Mouse (Mus musculus) forebrain, embryonic 13.5 days (tissue): ENCODE results near the gene Aqp1. TPM values are rescaled to one million over a fixed set of nuclear protein-coding genes. Genes with fewer than 3 reads are reported as not detected.
A peak's percentile ranks its signal among the peaks of the same experiment; 100 is the strongest.

Experiments
- ATAC-seq: fragments of 200-750 bp; cut with Nextera tagmentation; 2 replicates; pipeline ENCODE4 v1.8.0; 2017
- H3K27ac ChIP-seq: fragments of 300-500 bp; sonication (generic); 2 replicates; pipeline ENCODE4 v1.5.1; 2015; ENCODE audit warnings: inconsistent platforms, mild to moderate bottlenecking, moderate library complexity
- H3K27me3 ChIP-seq: fragments of 300-500 bp; sonication (generic); 2 replicates; pipeline ENCODE4 v1.6.1; 2015; ENCODE audit warnings: mild to moderate bottlenecking, inconsistent platforms
- H3K36me3 ChIP-seq: fragments of 300-500 bp; sonication (generic); 2 replicates; pipeline ENCODE4 v1.6.1; 2015; ENCODE audit warnings: mild to moderate bottlenecking, inconsistent platforms; ENCODE audit not compliant: poor library complexity, severe bottlenecking
- H3K4me1 ChIP-seq: fragments of 300-500 bp; sonication (generic); 2 replicates; pipeline ENCODE4 v1.6.1; 2015; ENCODE audit warnings: inconsistent platforms
- H3K4me2 ChIP-seq: fragments of 300-500 bp; sonication (generic); 2 replicates; pipeline ENCODE4 v1.6.1; 2015; ENCODE audit warnings: inconsistent platforms, mild to moderate bottlenecking, moderate library complexity
- H3K4me3 ChIP-seq: fragments of 300-500 bp; sonication (generic); 2 replicates; pipeline ENCODE4 v1.5.1; 2015; ENCODE audit warnings: mild to moderate bottlenecking, inconsistent platforms
- H3K9ac ChIP-seq: fragments of 300-500 bp; sonication (generic); 2 replicates; pipeline ENCODE4 v1.6.1; 2015; ENCODE audit warnings: mild to moderate bottlenecking, inconsistent platforms
- H3K9me3 ChIP-seq: fragments of 300-500 bp; sonication (generic); replicated peaks from 2 replicates; pipeline ENCODE4 v1.6.1; 2016; ENCODE audit warnings: inconsistent platforms
- WGBS: fragments of 180-500 bp; shearing (Covaris S2); methylation state at CpG from one replicate; pipeline ENCODE4 v1.1.7; 2015; 5-methylcytosine and 5-hydroxymethylcytosine counted together
- polyA plus RNA-seq: library from polyadenylated mRNA; unstranded; fragments of >200 nt; fragmentation: Nextera tagmentation; extraction: Ambion mirVana; gene quantifications from 2 replicates; pipeline ENCODE4 v1.2.1, GENCODE M21; 2015

The Aqp1 gene
- polyA plus RNA-seq, 1 experiment from 2014 or later, result 1.7 TPM

DNA sequence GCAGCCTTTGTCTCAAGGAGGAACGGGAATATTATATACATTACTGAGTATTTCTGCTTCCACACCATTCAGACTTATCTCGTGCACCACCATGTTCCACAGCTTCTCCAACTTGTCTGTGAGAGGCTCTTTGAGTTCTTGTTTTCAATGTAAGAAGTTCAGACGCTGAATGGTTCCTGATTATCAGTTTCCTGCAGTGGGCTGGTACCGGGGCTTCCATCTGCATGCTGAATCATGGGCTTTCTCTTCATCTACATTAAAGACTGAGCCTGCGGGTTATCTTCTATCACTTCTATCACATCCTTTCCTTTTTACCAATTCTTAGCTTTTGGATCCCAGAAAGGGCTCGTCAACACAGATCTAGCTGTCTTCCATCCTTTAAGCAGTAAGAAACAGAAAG is 34.6 kb downstream of the Aqp1 start:
- no peak overlapping the region for H3K4me2 ChIP-seq
- no peaks in the 10 kb centered on the region for H3K27me3 ChIP-seq
- H3K4me1 ChIP-seq, result no peaks in the 10 kb centered on the region
- no peak overlapping the region for H3K27ac ChIP-seq
- WGBS, result 87% methylated on average over 6 of the region's 6 CpGs
- H3K9me3 ChIP-seq, result no peaks in the 10 kb centered on the region
- no peak overlapping the region for H3K4me3 ChIP-seq
- no peak for ATAC-seq
- no peak overlapping the region for H3K9ac ChIP-seq
- H3K36me3 ChIP-seq, result no peaks in the 10 kb centered on the region

DNA sequence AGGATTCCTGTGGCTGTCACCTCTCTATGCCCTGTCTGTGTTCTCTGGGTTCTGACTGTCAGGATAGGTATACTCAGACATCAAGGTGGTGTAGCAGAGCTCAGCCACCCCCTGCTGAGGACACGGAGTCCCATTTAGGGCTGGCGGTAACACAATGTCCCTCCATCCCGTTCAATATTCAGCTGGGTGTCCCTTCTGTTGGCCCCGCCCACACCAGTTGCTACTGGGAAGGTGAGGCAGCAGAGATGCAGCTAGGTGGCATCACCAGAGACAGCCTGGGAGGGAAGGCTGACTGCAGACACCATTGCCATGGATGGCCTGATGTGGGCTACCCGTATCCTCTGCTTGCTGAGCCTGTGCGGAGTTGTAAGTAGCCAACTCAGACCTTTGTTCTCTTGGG is 39.8 kb downstream of the Aqp1 start, which contains the start of gene Ghrhr:
Gene Ghrhr, plus strand, starts transcription at position 220 of the 400 bp plus-strand sequence.
- WGBS, result 77% methylated on average over 6 of the region's 6 CpGs
- no peaks in the 10 kb centered on the region for H3K9me3 ChIP-seq
- no peak within 1 kb of the TSS for H3K27ac ChIP-seq
- no peak within 1 kb of the TSS for H3K4me2 ChIP-seq
- H3K9ac ChIP-seq, result no peak within 1 kb of the TSS
- no peak within 1 kb of the TSS for H3K4me3 ChIP-seq
- no peaks in the 10 kb centered on the region for H3K36me3 ChIP-seq
- H3K4me1 ChIP-seq, result no peaks in the 10 kb centered on the region
- peaks cover 5% of the 10 kb centered on the region; the same call in 1 of the 2 replicates for H3K27me3 ChIP-seq
- ATAC-seq, result no peak

DNA sequence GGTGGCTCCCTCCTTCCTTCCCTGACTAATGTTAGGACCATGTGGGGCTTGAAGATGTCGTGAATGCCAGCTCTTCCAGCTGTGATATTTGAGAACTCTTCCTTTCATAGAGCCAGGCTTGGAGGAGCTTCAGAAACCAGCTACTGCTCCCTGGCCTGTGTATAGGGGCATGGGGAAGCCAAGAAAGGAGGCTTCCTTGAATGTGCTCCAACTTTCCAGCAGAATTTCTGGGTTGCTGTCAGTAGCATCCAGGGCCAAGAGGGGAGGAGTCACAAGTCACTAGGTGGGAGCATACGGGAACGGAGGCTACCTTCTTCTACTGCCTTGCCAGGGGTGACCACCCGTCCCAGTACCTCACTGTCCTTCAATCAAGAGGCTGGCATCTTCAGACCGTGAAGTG is 40.3 kb downstream of the Aqp1 start:
- Histone ChIP-seq H3K4me2 (no peak overlapping the region), H3K9me3 (no peaks in the 10 kb centered on the region), H3K9ac (no peak overlapping the region), H3K4me3 (no peak overlapping the region), H3K27ac (no peak overlapping the region), H3K4me1 (0 out of 2 replicates have a peak, but pooled peaks cover 2% of the 10 kb centered on the region), H3K27me3 (peaks cover 5% of the 10 kb centered on the region; the same call in 1 of the 2 replicates), H3K36me3 (no peaks in the 10 kb centered on the region)
- ATAC-seq, result no peak
- WGBS, result 80% methylated on average over 5 of the region's 5 CpGs

DNA sequence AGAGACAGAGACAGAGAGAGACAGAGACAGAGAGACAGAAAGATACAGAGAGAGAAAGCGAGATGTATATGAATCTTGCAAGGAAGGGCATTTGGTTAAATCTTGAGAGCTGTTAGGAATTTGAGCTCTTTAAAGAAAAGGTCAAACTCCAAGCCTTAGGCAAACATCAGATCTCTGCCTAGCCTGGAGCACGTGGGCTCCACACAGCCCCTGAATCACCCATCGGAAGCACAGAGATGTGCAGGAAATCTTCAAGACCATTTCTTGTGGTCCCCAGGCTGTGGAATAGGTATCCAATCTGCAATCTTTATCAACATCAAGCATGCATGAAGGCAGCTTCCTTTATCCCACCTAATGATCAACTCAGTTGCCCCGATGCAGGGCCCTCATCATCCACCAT is 41.2 kb downstream of the Aqp1 start:
- no peaks in the 10 kb centered on the region for H3K9me3 ChIP-seq
- WGBS, result 94% methylated on average over 4 of the region's 4 CpGs
- H3K27ac ChIP-seq, result no peak overlapping the region

DNA sequence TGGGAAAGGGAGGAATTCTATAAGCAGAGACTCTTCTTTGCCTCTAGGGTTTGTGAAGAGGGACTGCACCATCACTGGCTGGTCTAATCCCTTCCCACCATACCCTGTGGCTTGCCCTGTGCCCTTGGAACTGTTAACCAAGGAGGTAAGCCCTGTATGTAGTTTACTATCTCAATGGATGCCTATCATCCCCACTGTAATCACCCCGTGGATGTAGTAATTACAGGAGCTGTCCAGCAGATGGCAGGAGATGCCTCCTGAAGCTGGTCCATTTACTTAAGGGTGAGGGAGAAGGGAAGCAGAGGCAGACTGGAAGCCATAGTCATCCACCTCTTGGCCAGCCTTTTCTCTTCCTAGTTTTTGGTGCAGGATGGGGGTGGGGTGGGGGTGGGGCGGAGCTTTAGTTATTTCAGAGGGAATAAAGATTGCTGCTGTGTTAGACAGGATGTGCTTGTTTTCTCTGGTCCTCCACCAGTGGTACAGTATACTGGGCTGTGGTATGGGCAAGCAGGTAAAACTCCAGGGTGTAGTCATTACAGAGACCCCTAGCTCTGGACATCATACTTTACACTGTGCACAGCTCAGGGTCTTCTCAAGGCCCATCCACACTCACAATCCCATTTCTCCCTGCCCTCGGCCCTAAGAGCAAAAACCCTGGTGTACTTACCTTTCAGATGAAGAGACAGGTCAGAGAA is 43.6 kb downstream of the Aqp1 start:
- H3K9ac ChIP-seq, result no peak overlapping the region
- H3K36me3 ChIP-seq, result no peaks in the 10 kb centered on the region
- ATAC-seq, result peak; percentile 74
- no peak overlapping the region for H3K27ac ChIP-seq
- WGBS, result 39% methylated on average over 3 of the region's 3 CpGs
- no peaks in the 10 kb centered on the region for H3K9me3 ChIP-seq
- no peak overlapping the region for H3K4me2 ChIP-seq
- peaks cover 12% of the 10 kb centered on the region for H3K4me1 ChIP-seq
- no peak overlapping the region for H3K4me3 ChIP-seq
- H3K27me3 ChIP-seq, result peaks cover 5% of the 10 kb centered on the region; the same call in 1 of the 2 replicates

More for the DNA sequence above, 41.2 kb downstream of the Aqp1 start:
- Histone ChIP-seq H3K4me3 (no peak overlapping the region), H3K9ac (no peak overlapping the region), H3K4me2 (no peak overlapping the region), H3K4me1 (peaks cover 11% of the 10 kb centered on the region), H3K27me3 (peaks cover 5% of the 10 kb centered on the region; the same call in 1 of the 2 replicates), H3K36me3 (no peaks in the 10 kb centered on the region)
- ATAC-seq, result no peak

DNA sequence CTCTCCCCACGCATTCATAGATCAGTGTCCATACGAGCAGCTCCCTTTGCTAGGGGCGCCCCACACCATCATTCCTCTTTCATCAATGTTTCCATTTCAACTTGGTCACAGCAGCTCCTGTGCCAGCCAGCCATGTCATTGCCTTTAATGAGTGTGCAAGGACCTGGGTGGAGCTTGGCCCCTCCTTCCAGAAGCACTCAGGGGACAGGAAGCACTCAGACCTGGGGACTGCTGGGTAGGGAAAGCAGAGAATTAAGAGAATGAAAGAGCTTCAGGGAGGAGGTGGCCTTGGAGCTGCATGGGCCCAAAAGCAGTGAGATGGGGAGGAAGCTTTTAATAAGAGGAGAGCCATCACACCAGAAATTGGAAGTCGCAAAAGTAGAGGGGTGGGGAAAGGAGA is 45.7 kb downstream of the Aqp1 start:
- Histone ChIP-seq H3K9ac (no peak overlapping the region), H3K4me1 (peaks cover 12% of the 10 kb centered on the region), H3K9me3 (no peaks in the 10 kb centered on the region), H3K27me3 (peaks cover under 1% of the 10 kb centered on the region; the same call in 1 of the 2 replicates), H3K27ac (no peak overlapping the region), H3K4me2 (no peak overlapping the region), H3K36me3 (no peaks in the 10 kb centered on the region), H3K4me3 (no peak overlapping the region)
- 63% methylated on average over 4 of the region's 4 CpGs for WGBS
- ATAC-seq, result no peak

DNA sequence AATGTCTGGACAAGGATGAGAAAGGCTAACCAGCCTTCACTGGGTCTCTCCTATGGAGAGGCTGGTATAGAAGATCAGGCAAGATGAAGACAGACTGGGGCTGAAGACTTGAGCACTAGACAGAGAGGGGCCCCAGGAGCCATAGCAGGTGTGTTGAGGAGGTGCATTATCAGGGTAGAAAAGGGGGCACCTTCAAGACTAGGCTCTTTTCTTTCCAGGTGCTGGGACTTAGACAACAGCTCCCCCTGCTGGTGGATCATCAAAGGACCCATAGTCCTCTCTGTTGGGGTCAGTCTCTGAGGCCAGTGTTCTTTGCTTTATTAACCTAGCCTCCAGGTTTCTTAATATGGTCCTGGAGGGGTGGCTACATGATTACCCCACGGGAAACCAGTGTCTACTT is 47.7 kb downstream of the Aqp1 start:
- Histone ChIP-seq H3K27me3 (no peaks in the 10 kb centered on the region), H3K4me2 (no peak overlapping the region), H3K4me1 (peaks cover 24% of the 10 kb centered on the region), H3K9me3 (no peaks in the 10 kb centered on the region), H3K36me3 (no peaks in the 10 kb centered on the region), H3K9ac (no peak overlapping the region), H3K27ac (no peak overlapping the region), H3K4me3 (no peak overlapping the region)
- 18% methylated on average over 1 of the region's 1 CpGs for WGBS
- ATAC-seq, result no peak

DNA sequence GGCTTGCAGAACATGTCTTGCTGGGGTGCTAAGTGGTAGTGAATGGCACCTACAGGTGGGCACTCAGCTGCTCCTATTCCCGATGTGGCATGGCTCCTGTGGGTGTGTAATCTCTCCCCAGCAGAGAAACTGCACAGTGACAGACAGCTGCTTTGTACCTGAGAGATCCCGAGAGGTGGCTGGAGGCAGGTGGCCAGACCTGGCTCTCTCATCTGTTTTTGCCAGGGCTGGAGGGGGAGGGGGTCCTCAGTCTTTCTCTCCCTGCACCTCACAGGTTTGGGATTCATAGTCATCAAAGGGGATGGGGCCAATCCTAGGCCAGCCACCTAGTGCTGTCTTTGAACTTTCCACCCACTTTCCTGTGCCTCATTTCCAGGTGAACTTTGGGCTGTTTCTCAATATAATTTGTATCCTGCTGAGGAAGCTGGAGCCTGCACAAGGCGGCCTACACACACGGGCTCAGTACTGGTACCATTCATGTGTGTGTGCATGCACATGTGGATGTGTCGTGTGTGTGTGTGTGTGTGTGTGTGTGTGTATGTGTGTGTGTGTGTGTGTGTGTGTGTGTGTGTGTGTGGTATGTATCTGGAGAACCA is 48.2 kb downstream of the Aqp1 start:
- 80% methylated on average over 5 of the region's 5 CpGs for WGBS
- Histone ChIP-seq H3K9me3 (no peaks in the 10 kb centered on the region), H3K4me1 (peaks cover 30% of the 10 kb centered on the region), H3K4me3 (no peak overlapping the region), H3K9ac (no peak overlapping the region), H3K36me3 (no peaks in the 10 kb centered on the region), H3K4me2 (no peak overlapping the region), H3K27ac (no peak overlapping the region), H3K27me3 (no peaks in the 10 kb centered on the region)
- ATAC-seq, result no peak

DNA sequence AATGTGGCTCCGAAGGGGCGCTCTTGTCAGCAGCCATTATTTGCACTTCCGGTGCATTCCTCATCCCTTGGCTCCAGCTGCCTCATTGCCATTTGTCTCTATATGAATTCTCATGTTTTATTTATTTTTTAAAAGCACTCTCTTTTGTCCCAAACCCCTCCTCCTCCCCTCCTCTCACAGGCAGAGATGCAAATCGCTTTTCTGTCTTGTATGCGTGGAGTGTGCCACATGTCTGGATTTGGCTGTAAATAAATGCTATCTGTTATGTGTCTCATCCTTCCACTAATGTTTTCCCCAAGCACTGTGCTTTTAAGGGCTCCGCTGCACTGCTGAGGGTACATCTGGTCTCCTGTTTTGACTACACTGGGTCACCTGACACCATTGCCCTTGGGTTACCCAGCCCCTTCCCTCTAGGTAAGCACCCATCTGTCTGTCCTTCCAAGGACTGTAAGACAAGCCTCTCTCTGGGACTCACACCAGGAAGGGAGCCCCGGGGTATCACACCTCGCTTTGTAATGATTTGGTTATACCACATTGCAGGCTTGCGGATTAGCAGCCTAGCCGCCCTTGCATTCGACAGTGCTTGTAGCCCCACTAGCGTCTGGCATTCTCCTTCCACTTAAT is 52.4 kb downstream of the Aqp1 start:
- no peaks in the 10 kb centered on the region for H3K36me3 ChIP-seq
- no peaks in the 10 kb centered on the region for H3K9me3 ChIP-seq
- ATAC-seq, result peak; percentile 71
- no peak overlapping the region for H3K9ac ChIP-seq
- H3K4me1 ChIP-seq, result peaks cover 43% of the 10 kb centered on the region
- H3K27ac ChIP-seq, result peak overlapping the region; percentile 90
- H3K27me3 ChIP-seq, result no peaks in the 10 kb centered on the region
- H3K4me2 ChIP-seq, result peak overlapping the region; percentile 15; the same call in 1 of the 2 replicates
- H3K4me3 ChIP-seq, result no peak overlapping the region
- 44% methylated on average over 12 of the region's 12 CpGs for WGBS

DNA sequence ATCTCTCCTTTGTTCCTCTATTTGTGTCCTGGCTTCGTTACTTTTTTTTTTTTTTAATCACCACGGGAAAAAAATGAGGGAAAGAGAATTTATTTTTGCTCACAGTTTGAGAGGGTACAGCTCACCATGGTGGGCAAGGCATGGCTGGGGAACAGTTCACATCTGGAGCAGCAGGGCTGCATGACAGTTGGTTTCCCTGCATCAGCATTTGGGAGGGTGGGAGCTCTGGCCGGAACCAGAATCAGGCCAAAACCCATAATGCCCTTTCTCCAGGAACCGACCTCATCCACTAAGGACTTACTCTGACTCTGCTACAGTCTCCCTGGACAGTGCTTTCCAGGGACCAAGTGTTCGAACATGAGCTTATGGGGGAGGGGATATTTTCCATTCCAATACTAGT is 53.1 kb downstream of the Aqp1 start:
- Histone ChIP-seq H3K9me3 (no peaks in the 10 kb centered on the region), H3K4me2 (no peak overlapping the region), H3K9ac (no peak overlapping the region), H3K27me3 (no peaks in the 10 kb centered on the region), H3K36me3 (no peaks in the 10 kb centered on the region), H3K4me3 (no peak overlapping the region), H3K4me1 (peaks cover 45% of the 10 kb centered on the region), H3K27ac (peak overlapping the region; percentile 90)
- 60% methylated on average over 5 of the region's 5 CpGs for WGBS
- no peak for ATAC-seq

DNA sequence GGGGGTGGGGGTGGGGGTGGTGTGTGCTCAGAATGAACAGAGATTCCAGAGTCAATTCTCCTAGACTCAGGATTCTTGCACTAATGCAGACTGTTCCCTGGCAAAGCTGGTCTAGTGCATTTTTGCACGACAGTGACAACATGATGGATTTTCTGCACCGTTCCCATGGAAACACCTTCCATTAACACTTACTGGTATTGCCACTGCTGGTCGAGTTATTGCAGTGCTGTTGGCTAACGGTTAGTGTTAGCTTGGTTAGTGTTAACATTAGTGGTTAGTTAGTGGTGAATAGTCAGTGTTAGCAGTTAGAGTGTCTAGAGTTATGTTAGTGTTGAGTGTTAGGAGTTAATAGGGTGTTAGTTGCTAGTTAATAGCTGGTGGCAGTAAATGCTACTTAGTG is 55.6 kb downstream of the Aqp1 start:
- Histone ChIP-seq H3K4me1 (peaks cover 70% of the 10 kb centered on the region), H3K4me3 (no peak overlapping the region), H3K4me2 (no peak overlapping the region), H3K27ac (no peak overlapping the region; the same call in 1 of the 2 replicates), H3K9me3 (no peaks in the 10 kb centered on the region), H3K9ac (no peak overlapping the region), H3K36me3 (no peaks in the 10 kb centered on the region), H3K27me3 (no peaks in the 10 kb centered on the region)
- 39% methylated on average over 4 of the region's 4 CpGs for WGBS
- no peak for ATAC-seq

DNA sequence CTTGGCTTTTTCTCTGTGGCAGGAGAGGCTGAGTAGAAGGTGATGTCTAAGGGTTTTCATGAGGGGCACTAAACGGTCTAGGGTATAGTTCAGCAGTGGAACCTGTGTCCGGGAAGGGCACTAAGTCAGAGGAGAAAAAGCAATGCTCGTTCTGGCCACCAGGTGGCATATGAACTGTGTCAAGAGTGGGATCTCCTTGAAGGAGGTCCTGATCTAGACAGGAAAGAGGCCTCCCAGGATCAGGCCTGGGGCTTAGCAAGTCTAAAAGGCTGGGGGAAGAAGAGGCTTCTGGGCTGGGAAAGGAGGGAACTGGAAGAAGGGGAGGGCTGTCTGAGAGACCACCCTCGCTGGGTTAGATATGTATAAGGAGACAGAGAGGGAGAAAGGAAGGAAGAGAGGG is 56.2 kb downstream of the Aqp1 start:
- Histone ChIP-seq H3K27me3 (no peaks in the 10 kb centered on the region), H3K36me3 (no peaks in the 10 kb centered on the region), H3K9me3 (no peaks in the 10 kb centered on the region), H3K9ac (no peak overlapping the region), H3K4me3 (no peak overlapping the region), H3K4me2 (no peak overlapping the region), H3K4me1 (peaks cover 73% of the 10 kb centered on the region), H3K27ac (no peak overlapping the region; the same call in 1 of the 2 replicates)
- no peak for ATAC-seq
- 15% methylated on average over 4 of the region's 4 CpGs for WGBS
